Mouse (Mus musculus) thymus, adult 2 months (tissue): ENCODE data around the gene Mthfd1l.

Source experiments
- CTCF ChIP-seq: fragments of 200-500 bp; IDR thresholded peaks from 2 replicates; pipeline ENCODE4 v1.5.1; 2012; ENCODE audit warnings: mild to moderate bottlenecking, control low read depth, low read length, moderate library complexity, borderline replicate concordance; ENCODE audit not compliant: control insufficient read depth, poor library complexity, insufficient read depth; ENCODE audit errors: extremely low read depth
- POLR2A ChIP-seq: fragments of 200-500 bp; IDR thresholded peaks from 2 replicates; pipeline ENCODE4 v1.6.1; 2012; ENCODE audit warnings: mild to moderate bottlenecking, low read length, control low read depth, moderate library complexity; ENCODE audit not compliant: control insufficient read depth, poor library complexity, insufficient read depth; ENCODE audit errors: extremely low read depth

GRCm38 (mm10) chr10:3990295-3990883, 17.5 kb downstream of the Mthfd1l start:
- TF ChIP-seq CTCF (no peak), POLR2A (no peak)
